Mouse (Mus musculus) left cerebral cortex, postnatal 36 days (tissue): ENCODE measurements around the gene Orm1. TPM values are rescaled to one million over a fixed set of nuclear protein-coding genes. Genes with fewer than 3 reads are reported as not detected.

Experiments used
- DNase-seq, 2 experiments: peaks; one replicate each; pipeline ENCODE4 v3.0.0; 2021 to 2022; ENCODE audit warnings: low spot score in 2 of 2, mixed read lengths in 1 of 2
- intact Hi-C: fragments of 180-260 bp; cut with DNase I; formaldehyde crosslinking; loops from one replicate; pipeline ENCODE4 v1.15.1; 2025
- total RNA-seq, 2 experiments: library from RNA; stranded (reverse); gene quantifications; 2 replicates each; pipeline ENCODE4 v1.2.3; 2021

Gene Orm1
- total RNA-seq, result not detected

DNA sequence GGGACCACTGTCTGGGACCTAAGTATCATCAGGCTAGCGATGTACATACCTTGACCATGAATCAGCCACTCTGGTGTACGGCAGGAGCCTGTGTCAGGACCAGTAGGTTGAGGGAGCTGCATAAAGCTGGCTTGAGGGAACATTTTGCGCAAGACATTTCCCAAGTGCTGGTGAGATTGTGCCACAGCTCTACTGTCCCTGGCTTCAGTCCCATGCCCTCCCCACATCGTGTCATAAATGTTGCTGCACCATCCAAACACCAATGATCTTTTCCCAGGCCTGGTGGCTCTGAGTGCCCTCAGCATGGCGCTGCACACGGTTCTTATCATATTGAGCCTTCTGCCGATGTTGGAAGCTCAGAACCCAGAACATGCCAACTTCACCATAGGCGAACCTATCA, at the start of gene Orm1:
Gene Orm1 (plus strand): TSS at position 266 of the 400 bp plus-strand sequence.
- intact Hi-C loops, result no loop called here
- DNase-seq, result no peak

DNA sequence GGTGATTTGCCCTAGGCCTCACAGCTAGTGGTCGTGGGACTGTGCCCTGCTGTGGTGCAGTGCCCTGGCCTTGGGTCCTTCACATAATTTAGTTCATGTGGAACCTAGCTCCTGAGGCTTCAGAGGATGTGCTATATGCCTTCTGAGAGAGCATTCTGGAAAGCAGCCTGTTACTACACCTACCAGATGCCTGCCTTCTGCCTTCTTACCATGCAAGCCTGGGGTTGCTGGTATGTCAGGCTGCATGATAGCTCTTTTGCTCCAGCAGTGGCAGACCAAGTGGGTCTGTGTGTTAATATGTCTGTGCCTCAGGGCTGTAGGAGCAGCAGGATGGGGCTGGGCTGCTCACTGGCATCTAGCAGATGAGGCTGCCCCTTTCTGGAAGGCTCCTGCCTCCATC, 48.7 kb upstream of the Orm1 start:
- no peak for DNase-seq
- intact Hi-C loops, result no loop called here

DNA sequence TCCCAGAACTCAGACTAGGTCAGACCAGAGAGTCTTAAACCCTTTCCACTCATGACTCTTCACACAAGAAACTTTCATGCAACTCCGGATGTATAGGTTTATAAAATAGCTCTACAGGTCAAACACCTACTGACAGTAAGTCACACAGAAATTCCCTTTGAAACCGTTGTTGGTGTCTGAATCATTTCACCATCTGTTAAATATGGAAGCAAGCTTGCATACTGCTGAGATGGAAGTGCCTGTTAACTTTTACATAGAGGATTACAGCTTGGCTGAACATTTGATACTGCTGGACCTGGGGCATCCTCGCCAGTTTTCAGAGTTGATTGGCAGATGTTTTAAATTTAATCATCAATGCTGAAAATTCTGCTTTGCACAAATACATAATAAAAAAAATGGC, 48.1 kb upstream of the Orm1 start:
- DNase-seq, result no peak
- intact Hi-C loops, result no loop called here

DNA sequence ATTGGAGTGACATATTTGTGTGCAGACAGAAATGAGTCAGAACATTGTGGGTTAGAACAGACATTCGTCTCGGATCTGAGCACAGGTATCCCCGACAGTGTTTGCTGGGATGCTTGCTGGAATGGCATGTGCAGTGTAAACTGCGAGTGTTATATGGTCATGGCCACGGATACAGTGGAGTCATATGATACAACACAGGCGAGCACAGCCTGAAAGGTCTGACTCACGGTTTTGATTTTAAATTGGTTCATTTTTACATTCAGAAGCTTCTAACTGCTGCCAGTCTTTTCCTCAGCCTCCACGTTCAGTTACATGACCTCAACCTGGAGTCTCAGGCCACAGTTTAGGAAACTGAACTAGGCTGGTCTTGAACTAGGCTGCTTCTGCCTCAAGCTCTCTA, 47.5 kb upstream of the Orm1 start:
- intact Hi-C loops, result no loop called here
- no peak for DNase-seq

DNA sequence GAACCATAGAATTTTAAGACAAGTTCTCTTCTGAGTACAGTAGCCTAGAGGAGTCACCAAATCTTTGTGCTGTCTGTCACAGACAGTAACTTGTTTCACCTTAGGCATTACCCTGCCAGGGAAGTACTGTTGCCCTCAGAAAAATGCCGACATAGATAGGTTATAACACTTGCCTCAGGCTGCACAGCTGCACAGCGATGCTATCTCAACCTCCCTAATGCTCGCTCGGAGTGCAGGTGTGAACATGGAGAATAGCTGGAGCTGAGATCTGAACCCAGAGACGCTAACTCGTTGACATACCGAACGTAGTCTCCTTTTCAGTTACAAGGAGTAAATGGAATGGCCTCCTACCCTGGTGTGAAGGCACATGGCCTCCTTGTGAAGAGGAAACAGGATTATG, 46.2 kb upstream of the Orm1 start:
- intact Hi-C loops, result no loop called here
- no peak for DNase-seq

DNA sequence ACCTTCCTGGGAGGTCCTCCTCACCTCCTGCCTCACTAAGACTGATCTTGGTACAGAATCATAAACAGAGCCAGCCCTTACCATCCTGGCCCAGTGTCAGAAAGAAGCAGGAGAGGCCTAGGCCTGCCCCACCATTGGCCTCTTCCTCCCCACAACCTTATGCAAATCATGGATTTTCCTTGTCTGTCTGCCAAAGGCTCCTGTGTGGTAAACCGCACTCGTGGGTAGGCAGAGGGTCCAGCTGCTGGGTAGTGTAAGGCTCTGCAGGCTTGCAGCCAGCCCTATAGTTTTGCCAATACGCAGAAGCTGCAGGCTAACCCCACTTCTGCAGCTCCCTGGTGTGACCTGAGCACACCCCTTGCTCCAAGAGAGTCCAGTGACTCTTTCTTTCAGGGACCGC, 41.7 kb upstream of the Orm1 start:
- DNase-seq, result no peak
- intact Hi-C loops, result loop anchor here (5.0 kb wide), 1 partner anchor 135 kb away; no protein-coding TSS in a partner anchor

DNA sequence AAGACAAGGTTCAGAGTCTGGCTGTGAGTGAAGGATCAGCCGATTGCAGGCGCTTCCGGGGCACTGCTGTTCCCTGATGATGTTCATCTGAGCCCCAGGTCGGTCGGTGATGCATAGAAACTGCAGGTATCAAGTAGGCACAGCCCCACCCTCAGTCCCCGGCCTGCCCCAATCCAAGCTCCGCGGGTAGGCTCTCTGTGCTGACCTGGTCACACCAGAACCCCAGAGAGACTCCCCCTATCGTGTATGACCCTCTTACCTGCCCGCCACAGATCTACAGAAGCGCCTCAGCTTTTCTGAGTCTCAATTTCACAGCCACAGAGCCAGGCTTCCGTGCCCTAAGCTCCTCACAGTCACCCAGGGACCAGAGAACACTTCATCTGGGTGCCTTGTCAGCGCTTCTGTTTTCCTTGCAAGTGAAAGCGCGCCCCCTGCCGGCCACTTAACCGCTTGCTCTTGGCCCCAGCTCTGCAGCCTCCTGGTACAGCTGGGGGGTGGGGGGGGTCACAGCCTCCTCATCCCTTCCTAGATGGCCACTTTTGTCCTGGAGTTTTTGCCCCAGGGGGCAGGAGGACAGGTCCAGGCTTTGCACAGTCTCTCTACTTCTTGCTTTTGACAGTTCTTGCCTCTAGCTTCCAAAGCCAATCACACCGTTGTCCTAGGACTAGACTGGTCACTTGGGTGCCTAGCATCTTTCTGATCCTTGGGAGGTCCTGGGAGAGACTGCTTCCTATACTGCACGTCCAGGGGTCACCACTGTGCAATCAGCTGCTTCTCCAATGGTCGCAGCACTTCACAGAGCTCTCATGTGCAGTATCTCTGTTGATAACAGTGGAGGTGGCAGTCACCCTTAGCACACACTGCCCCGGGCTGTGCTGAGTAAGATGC, 36.9 kb upstream of the Orm1 start:
- intact Hi-C loops, result loop anchor here (1.0 kb wide), 1 partner anchor 92 kb away; no protein-coding TSS in a partner anchor
- peak; percentile 76 to 83 for DNase-seq

DNA sequence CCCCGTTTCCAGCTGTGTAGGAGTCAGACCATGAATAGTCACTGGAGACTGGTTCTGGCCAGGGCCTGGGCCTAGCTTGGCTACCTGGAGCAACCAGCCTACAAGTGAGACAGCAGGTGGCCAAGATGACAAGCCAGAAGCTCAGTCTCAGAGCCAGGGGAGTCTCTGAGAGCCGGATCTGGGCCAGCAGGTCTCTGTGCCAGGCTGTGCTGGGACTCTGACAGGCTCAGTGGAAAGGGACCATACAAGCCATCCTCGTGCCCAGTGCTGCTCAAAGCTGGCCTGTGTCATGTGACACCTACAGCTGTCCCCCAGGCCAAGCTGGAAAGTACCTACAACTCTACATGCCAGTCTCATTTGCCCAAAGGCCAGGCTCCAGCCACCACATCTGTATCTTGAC, 36.0 kb upstream of the Orm1 start:
- intact Hi-C loops, result no loop called here
- no peak for DNase-seq

DNA sequence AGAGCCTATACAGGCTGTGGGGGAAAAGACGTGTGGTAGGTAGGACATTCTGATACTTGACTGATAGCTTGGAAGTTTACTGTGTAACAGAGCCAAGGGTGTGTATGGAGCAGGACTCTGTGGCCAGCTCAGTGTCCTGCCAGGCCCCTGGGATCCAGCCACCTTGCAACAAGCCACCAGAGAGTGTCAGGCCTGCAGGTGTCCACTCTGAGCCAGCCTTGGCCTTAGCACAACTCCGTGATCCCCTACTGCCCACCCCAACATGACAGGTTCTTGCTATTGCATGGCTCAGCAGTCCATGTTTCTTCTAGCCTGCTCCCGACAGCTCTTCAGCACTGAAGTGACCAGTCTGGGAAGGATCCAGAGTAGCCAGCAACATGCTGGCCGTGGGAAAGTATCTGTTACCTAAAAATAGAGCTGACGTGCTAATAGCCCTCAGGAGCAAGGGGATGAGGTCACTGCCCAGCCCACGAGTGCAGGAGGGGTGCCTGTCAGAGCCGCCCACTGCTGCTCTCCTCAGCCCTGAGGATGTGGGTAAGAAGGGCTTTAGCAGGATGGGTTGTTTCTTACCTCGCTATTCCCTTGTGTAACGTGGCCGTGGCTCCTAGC, 34.0 kb upstream of the Orm1 start:
- intact Hi-C loops, result no loop called here
- DNase-seq, result no peak

DNA sequence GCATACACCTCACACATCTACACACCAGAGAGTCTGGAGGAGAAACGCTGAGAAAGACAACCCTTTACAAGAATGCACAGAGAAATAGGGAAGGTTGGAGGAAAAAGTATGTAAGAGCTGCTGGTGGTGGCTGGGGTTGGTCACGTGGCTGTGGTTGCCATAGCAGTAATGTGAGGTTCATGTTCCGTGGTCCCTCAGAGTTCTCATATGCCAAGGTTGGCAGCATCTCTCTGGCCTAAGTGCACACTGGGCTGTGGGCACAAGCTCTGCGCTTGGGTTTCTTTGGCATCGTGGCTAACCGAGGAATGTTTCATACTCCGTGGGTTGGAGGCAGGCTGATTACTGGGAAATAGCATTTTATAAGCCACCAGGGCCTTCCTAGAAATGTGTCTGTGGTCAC, 32.9 kb upstream of the Orm1 start:
- intact Hi-C loops, result no loop called here
- DNase-seq, result no peak

DNA sequence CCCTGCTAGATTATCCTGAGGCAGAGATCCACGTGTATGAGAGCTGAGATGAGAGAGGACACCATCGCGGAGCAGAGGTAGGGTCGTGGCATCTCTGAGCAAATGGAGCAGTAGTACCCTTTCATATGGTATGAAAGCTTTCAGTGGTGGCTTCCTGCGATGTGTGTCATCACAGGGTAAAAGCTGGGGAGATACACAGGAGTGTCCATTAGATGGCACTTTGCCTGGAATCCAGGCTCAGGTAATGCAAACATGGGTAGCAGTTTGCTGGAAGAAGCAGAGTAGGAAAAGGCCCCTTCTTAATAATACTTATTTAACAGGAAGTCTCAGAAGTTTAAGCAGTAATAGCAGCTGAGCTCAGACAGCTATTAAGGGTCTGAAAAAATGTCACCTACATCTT, 30.3 kb upstream of the Orm1 start:
- intact Hi-C loops, result no loop called here
- DNase-seq, result no peak

DNA sequence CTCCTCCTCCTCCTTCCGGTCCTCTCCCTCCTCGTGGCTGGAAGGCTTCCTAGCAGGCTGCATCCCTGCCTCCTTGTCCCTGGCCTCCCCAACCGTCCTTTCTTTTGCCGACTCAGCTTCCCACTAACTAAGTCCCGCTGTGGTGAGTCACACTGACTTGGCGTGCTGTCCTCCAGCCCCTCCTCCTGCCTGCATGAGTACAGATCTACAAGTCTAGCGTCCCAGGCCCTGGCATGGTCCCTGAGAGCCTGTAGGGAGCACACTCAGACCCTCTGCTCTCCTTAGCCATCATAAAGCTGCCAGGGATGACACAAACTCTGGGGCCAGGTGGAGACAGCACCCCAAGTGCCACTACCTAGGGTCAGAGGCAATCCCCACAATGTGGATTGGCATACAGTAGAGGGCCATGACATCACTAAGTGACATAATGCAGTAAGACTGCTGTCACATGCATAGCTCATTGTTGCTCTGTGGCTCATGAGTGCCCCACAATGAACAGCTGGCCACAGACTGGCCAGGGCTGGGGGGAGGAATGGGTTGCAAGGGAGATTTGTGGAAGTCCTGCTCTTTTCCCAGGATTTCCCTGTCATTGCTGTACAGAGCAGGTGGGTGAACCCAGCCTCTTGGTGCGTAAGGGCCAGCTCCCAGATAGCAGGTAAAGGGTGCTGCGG, 28.1 kb upstream of the Orm1 start:
- peak; percentile 28 to 30 for DNase-seq
- intact Hi-C loops, result loop anchor here (5.0 kb wide), 1 partner anchor 159 kb away; no protein-coding TSS in a partner anchor

DNA sequence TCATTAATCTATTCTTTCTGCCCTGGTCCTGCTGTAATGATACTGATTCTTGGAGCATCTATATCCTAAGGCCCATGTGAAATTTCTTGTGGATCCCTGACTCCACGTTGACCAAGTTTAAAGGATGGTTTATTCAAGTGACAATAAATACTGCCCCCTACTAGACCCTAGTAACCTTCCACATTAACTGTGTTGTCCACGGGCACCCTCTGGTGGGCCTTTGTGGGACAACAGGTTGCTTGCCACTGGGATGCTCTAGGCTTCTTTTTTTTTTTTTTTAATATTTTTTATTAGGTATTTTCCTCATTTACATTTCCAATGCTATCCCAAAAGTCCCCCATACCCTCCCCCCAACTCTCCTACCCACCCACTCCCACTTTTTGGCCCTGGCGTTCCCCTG, 24.8 kb upstream of the Orm1 start:
- intact Hi-C loops, result loop anchor here (1.0 to 5.0 kb wide), 2 partner anchors 138 to 162 kb away; no protein-coding TSS in a partner anchor
- peak in 1 of 2 experiments; percentile 26 for DNase-seq

DNA sequence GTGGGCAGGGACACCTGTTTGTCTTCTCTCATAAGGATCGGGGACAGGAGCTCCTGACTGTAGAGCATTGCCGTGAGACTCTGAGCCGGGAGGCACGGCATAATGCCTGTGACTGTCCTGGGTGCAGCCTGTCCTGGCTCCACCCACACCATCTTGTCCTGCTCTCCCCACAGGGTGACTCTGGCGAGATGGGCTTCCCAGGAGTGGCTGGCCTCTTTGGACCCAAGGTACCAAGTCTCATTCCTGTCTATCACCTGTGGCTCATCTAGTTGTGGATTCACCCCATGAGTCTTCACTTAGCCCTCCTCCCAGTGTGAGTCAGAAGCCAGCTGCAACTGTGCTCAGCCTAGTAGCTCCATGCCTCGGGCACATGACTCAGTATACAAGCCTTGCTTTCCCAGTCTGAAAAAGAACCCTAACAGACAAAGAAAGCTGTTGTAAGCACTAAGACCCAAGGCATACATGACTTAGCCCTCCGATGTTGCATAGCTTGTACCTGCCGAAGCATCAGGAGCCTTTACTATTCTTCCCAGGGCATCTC, 21.0 kb upstream of the Orm1 start:
- no peak for DNase-seq
- intact Hi-C loops, result no loop called here

DNA sequence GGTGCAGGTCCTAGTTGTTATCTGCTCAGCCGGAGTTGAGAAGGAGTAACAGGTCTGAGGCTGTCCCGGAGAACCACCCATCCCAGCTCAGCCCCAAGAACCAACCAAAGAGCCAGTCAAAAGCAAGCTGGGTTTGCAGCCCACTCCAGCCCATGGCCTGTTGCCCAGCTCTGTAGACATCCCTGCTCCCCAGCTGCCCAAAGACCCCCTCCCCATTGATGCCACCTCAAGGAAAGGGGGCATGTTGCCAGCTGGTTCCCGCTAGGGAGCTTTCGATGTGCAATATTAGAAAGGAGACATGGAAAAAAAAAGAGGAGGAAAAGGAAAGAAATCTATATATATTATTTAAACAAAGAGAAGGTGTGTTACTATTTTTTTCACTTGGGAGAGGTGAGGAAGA, 11.0 kb upstream of the Orm1 start:
- DNase-seq, result no peak
- intact Hi-C loops, result no loop called here

DNA sequence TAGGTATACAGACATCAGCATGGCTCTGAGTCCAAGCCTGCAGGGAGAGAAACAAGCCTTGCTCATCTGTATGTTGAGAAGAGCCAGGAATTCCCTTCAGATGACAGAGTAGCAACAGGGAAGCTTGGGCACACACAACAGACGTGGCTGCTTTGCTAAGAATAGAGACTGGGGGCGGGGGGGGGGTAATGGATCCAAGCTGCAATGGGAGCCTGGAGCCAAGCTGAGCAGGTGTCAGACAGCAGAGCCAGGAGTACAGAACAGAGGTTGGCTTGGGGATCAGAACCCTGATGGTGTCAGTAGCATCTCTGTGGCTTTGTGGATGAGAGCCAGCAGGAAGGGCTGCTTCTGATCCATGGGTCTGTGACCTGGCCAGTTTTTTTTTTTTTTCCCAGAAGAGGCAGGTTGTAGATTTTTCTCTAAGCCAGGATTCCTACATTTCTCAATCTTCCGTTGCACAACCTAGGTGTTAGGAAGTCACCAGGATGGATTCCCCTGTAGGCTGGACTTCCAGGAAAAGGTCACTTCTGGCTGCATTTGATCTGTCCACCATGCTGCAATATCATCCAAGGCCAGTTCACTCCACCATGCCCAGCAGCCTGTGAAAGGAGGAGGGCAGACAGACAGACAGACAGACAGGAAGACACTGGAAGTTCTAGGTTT, 5.8 kb upstream of the Orm1 start:
- intact Hi-C loops, result no loop called here
- DNase-seq, result no peak

DNA sequence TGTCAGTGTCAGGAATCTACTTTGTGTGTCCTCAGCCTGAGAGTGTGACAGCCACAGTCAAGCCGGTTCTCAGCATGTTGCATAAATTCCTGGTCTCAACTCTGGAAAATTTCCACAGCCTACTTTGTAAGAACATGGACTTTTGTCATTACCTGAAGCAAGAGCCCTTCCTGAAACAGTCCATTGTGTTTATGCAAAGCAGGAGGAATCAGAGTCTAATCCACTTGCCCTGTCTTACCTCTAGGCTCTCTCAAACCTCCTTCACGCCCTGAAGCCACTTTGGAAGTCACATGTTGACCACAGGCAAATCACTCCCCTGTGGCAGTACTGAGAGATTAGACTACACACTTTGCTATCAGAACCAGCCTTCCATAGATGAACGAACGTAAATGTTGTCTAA, 1.9 kb upstream of the Orm1 start:
- intact Hi-C loops, result no loop called here
- DNase-seq, result no peak

DNA sequence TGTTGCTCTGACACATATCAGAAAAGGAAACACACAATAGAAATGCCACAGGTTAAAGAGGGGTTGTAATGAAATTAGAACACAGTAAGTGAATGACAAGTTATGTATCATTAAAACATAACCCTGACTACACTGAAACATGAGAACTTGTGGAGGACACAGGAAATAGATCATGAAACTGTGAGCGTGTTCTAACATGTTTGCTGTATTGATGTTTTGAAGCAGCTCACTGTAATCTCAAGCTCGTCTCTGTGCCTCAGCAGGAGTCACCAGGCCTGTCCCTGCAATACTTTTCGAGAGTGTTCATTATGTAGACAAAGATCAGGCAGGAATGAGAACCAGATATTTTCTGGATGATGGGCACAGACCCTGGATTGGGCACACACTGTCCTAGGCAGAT, 752 bp upstream of the Orm1 start:
- intact Hi-C loops, result no loop called here
- DNase-seq, result no peak

DNA sequence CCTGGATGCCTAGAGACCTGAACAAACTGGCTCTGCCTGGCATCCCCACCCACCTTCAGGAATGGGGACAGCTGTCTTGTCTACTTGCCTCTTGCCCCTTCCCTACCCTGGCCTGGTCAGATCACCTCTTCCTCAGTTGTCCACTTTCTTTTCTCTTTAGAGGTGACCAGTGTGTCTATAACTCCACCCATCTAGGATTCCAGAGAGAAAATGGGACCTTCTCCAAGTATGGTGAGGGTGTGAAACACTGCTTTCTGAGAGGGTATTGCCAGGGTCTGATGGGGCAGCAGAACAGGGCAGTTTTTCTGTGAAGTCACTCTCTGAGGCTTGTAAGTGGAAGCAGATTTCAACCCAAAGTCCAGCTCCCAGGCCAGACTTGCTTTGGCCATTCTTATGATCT, 901 bp downstream of the Orm1 start:
- no peak for DNase-seq

DNA sequence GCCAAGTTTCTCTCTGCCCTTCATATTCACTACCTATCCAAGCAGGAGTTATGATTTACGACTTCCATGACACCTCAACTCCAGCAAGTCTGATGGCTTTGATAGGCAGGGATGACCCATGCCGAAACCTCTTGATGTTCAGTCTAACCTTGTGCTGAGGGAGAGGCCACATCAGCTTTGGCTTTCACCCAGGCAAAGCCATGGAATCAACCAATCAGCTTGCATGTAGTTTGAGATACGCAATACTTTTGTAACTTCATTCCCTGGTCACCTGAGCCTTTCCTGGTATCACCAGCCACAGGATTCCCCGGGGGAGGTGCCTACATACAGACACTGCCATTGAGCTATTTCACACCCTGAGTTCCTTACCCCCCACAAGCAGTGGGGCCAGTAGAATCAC, 2.3 kb downstream of the Orm1 start:
- DNase-seq, result no peak
- intact Hi-C loops, result no loop called here

More for the DNA sequence above, 901 bp downstream of the Orm1 start:
- intact Hi-C loops, result no loop called here
